Mouse (Mus musculus) lung, embryonic 16.5 days (tissue): ENCODE data around the gene Fgd3. TPM values are rescaled to one million over a fixed set of nuclear protein-coding genes. Genes with fewer than 3 reads are reported as not detected.

ENCODE experiments used
- ATAC-seq: fragments of 200-750 bp; cut with Nextera tagmentation; 2 replicates; pipeline ENCODE4 v1.8.0; 2017; ENCODE audit warnings: low read depth, mild to moderate bottlenecking, moderate library complexity
- H3K27ac ChIP-seq: fragments of 300-500 bp; sonication (generic); 2 replicates; pipeline ENCODE4 v1.5.1; 2014; ENCODE audit warnings: mild to moderate bottlenecking, control low read depth, low read length
- H3K27me3 ChIP-seq: fragments of 300-500 bp; sonication (generic); 2 replicates; pipeline ENCODE4 v1.6.1; 2014; ENCODE audit warnings: low read depth, low read length, mixed read lengths; ENCODE audit not compliant: control insufficient read depth, insufficient read depth
- H3K36me3 ChIP-seq: fragments of 300-500 bp; sonication (generic); 2 replicates; pipeline ENCODE4 v1.6.1; 2014; ENCODE audit warnings: low read length; ENCODE audit not compliant: control insufficient read depth, insufficient read depth
- H3K4me1 ChIP-seq: fragments of 300-500 bp; sonication (generic); replicated peaks from 2 replicates; pipeline ENCODE4 v1.6.1; 2014; ENCODE audit warnings: low read length, mixed read lengths; ENCODE audit not compliant: control insufficient read depth, insufficient read depth
- H3K4me2 ChIP-seq: fragments of 300-500 bp; sonication (generic); 2 replicates; pipeline ENCODE4 v1.6.1; 2014; ENCODE audit warnings: low read depth, low read length, control low read depth
- H3K4me3 ChIP-seq: fragments of 300-500 bp; sonication (generic); 2 replicates; pipeline ENCODE4 v1.5.1; 2014; ENCODE audit warnings: mild to moderate bottlenecking, low read length, control low read depth
- H3K9ac ChIP-seq: fragments of 300-500 bp; sonication (generic); 2 replicates; pipeline ENCODE4 v1.6.1; 2014; ENCODE audit warnings: low read length, control low read depth
- H3K9me3 ChIP-seq: fragments of 300-500 bp; sonication (generic); 2 replicates; pipeline ENCODE4 v1.6.1; 2016; ENCODE audit warnings: low read length; ENCODE audit not compliant: control insufficient read depth
- WGBS: fragments of 180-500 bp; shearing (Covaris S2); extraction: QIAGEN DNeasy Blood & Tissue Kit; methylation state at CpG from one replicate; pipeline ENCODE4 v1.1.7; 2014; 5-methylcytosine and 5-hydroxymethylcytosine counted together
- polyA plus RNA-seq: library from polyadenylated mRNA; unstranded; fragments of >200 nt; fragmentation: Nextera tagmentation; extraction: Ambion mirVana; gene quantifications from 2 replicates; pipeline ENCODE4 v1.2.1, GENCODE M21; 2015

The Fgd3 gene
- polyA plus RNA-seq, 1 experiment from 2014 or later = 0.33 TPM

DNA sequence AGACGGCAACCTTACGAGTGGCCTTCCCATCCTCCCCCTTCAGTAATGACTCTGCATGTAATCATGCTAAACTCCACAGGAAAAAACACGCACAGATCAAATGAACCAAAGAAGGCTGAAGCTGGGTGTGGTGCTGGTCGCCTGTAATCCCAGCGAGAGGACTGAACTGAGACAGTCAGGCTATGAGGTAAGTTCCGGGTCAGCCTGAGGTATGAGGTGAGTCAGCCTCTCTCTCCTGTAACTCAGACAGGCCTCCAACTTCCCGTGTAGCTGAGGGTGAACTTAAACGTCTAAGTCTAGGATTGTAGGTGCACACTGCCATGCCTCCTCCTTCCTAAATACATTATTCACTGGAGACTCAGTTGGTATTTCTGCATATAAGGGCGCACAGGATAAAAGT, 26.0 kb downstream of the Fgd3 start:
- H3K36me3 ChIP-seq = no peaks in the 10 kb centered on the region
- H3K9me3 ChIP-seq = no peaks in the 10 kb centered on the region
- H3K4me3 ChIP-seq = no peak overlapping the region
- H3K4me2 ChIP-seq = no peak overlapping the region
- WGBS = 74% methylated on average over 9 of the region's 9 CpGs
- peaks cover 4% of the 10 kb centered on the region for H3K4me1 ChIP-seq
- H3K27me3 ChIP-seq = no peaks in the 10 kb centered on the region
- no peak overlapping the region for H3K27ac ChIP-seq
- H3K9ac ChIP-seq = no peak overlapping the region
- ATAC-seq = no peak

- Histone ChIP-seq H3K9me3 (no peaks in the 10 kb centered on the region), H3K4me3 (no peak overlapping the region), H3K9ac (no peak overlapping the region), H3K4me1 (no peaks in the 10 kb centered on the region), H3K27ac (no peak overlapping the region), H3K4me2 (no peak overlapping the region), H3K27me3 (no peaks in the 10 kb centered on the region), H3K36me3 (no peaks in the 10 kb centered on the region)
- ATAC-seq = no peak
- 87% methylated on average over 6 of the region's 6 CpGs for WGBS
Measured at GRCm38 (mm10) chr13:49291949-49292348, 28.2 kb downstream of the Fgd3 start.

DNA sequence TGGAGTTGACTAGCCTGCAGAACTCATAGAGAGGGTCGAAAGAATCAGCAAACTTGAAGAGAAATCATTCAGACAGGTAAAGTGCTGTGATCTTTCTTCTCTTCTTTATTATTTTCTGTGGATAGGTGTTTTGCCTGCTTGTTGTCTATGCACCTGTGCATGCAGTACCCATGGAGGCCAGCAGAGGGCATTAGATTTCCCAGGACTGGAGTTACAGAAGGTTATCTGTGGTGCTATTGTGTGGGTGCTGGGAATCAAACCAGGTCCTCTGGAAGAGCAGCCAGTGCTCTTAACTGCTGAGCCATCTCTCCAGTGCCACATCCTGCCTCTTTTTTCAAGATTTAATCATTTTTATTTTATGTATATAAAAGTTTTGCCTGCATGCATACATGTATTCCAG, 28.7 kb downstream of the Fgd3 start:
- Histone ChIP-seq H3K4me1 (no peaks in the 10 kb centered on the region), H3K27me3 (no peaks in the 10 kb centered on the region), H3K9me3 (no peaks in the 10 kb centered on the region), H3K4me2 (no peak overlapping the region), H3K9ac (no peak overlapping the region), H3K36me3 (no peaks in the 10 kb centered on the region), H3K27ac (no peak overlapping the region), H3K4me3 (no peak overlapping the region)
- 45% methylated on average over 1 of the region's 1 CpGs for WGBS
- ATAC-seq = no peak

- H3K4me1 ChIP-seq = no peaks in the 10 kb centered on the region
- no peaks in the 10 kb centered on the region for H3K36me3 ChIP-seq
- H3K9ac ChIP-seq = no peak overlapping the region
- 87% methylated on average over 6 of the region's 6 CpGs for WGBS
- no peaks in the 10 kb centered on the region for H3K9me3 ChIP-seq
- no peak overlapping the region for H3K27ac ChIP-seq
- ATAC-seq = no peak
- no peak overlapping the region for H3K4me3 ChIP-seq
- no peak overlapping the region for H3K4me2 ChIP-seq
- H3K27me3 ChIP-seq = no peaks in the 10 kb centered on the region
Measured at GRCm38 (mm10) chr13:49287224-49287623, 32.9 kb downstream of the Fgd3 start.

DNA sequence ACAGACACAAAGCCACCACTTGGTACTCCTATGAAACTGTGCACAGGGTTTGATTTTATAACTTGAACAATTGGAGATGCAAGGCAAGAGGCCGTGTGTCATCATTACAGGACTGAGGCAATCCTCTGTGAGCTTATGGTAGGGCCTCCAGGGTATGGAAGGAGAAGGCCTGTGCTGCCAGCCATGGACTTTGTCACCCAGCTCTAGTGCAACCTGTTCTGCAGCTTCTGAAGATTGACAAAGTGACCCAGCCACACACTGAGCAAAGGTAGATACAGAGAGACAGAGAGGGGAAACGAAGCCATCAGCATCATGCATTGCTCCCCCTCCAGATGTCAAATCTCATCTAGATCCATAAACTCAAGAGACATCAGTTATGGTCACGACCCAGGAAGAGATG, 33.4 kb downstream of the Fgd3 start:
- no peak for ATAC-seq
- Histone ChIP-seq H3K36me3 (no peaks in the 10 kb centered on the region), H3K4me1 (no peaks in the 10 kb centered on the region), H3K4me3 (no peak overlapping the region), H3K27ac (no peak overlapping the region), H3K9ac (no peak overlapping the region), H3K4me2 (no peak overlapping the region), H3K9me3 (no peaks in the 10 kb centered on the region), H3K27me3 (no peaks in the 10 kb centered on the region)
- WGBS = 66% methylated on average over 3 of the region's 3 CpGs

GRCm38 (mm10) chr13:49283686-49284085, 36.4 kb downstream of the Fgd3 start:
- Histone ChIP-seq H3K9ac (no peak overlapping the region), H3K4me2 (no peak overlapping the region), H3K27me3 (no peaks in the 10 kb centered on the region), H3K4me3 (no peak overlapping the region), H3K36me3 (no peaks in the 10 kb centered on the region), H3K27ac (no peak overlapping the region), H3K4me1 (no peaks in the 10 kb centered on the region), H3K9me3 (no peaks in the 10 kb centered on the region; the same call in 1 of the 2 replicates)
- WGBS = 66% methylated on average over 9 of the region's 9 CpGs
- no peak for ATAC-seq

DNA sequence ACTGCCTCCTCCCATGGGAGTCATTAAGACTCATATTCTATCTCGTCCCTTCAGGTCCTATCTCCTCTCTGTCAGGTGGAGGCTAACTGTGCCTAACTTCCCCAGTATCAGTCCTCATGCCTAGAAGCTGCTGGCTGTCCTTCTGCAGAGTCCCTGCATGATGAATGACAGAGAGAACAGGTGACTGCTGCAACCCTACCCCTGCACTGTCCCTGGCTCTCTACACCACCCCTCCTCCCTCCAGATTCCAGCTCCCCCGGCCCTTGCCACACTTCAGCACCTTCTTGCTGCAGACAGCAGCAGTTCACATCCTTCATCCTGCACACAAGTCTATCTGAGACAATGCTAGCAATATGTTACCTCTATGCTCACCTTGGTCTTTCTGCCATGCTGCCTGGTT, 37.9 kb downstream of the Fgd3 start:
- WGBS = 21% methylated on average over 2 of the region's 2 CpGs
- no peaks in the 10 kb centered on the region; the same call in 1 of the 2 replicates for H3K9me3 ChIP-seq
- H3K4me2 ChIP-seq = no peak overlapping the region
- H3K27ac ChIP-seq = no peak overlapping the region
- H3K4me3 ChIP-seq = no peak overlapping the region
- no peaks in the 10 kb centered on the region for H3K4me1 ChIP-seq
- no peaks in the 10 kb centered on the region for H3K36me3 ChIP-seq
- H3K9ac ChIP-seq = no peak overlapping the region
- H3K27me3 ChIP-seq = no peaks in the 10 kb centered on the region
- ATAC-seq = no peak

DNA sequence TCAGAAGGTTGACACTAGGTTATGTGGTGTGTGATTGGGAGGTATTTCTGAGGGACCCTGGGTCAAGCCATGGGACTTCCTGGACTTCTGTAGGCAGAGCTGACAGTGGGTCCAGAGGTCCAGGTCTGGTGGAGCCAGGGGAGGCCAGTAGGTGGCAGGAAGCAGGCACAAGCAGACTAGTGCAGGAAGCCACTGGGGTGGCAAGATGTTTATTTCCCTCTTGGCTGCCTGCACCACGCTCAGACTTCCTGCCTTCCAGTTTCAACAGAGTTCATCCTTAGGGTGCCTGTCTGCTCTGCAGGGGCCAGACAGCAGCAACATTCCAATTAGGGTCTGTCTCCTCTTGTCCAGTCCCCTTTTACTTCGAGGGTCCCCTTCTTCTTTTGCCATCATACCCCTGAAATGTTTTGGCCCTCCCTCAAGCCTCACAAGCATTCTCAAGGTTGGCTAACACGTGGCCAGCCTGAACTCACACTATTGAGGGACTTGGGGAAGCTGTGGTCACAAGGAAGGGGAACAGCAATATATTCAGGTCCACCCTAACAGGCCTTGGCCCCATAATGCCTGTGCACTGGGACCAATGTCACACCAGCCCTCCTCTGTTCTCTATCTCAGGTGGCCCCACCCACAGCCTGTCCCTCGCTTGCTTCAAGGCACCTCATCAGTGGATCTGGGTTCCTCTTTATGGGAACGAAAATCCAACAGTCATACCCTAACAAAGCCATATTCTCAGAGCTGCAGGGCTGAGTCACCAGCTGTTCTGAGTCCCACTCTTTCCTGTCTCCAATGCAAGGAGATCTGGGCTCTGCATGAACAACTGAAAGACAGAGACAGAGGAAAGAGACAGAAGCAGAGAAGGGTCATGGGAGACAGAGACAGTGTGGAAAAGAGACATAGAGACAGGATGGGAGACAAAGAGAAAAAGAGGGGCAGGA, 48.0 kb downstream of the Fgd3 start:
- H3K9ac ChIP-seq = no peak overlapping the region
- no peaks in the 10 kb centered on the region for H3K27me3 ChIP-seq
- H3K36me3 ChIP-seq = no peaks in the 10 kb centered on the region
- no peaks in the 10 kb centered on the region for H3K4me1 ChIP-seq
- H3K9me3 ChIP-seq = no peaks in the 10 kb centered on the region
- H3K4me2 ChIP-seq = no peak overlapping the region
- H3K27ac ChIP-seq = no peak overlapping the region
- no peak overlapping the region for H3K4me3 ChIP-seq
- ATAC-seq = no peak
- WGBS = 52% methylated on average over 5 of the region's 5 CpGs

- no peaks in the 10 kb centered on the region for H3K36me3 ChIP-seq
- 79% methylated on average over 8 of the region's 8 CpGs for WGBS
Measured at GRCm38 (mm10) chr13:49270500-49270899, 49.6 kb downstream of the Fgd3 start.

More at GRCm38 (mm10) chr13:49270500-49270899, 49.6 kb downstream of the Fgd3 start:
- ATAC-seq = no peak
- H3K9ac ChIP-seq = no peak overlapping the region
- no peak overlapping the region for H3K4me3 ChIP-seq
- no peaks in the 10 kb centered on the region for H3K27me3 ChIP-seq
- H3K4me2 ChIP-seq = no peak overlapping the region
- no peak overlapping the region for H3K27ac ChIP-seq
- H3K9me3 ChIP-seq = no peaks in the 10 kb centered on the region
- no peaks in the 10 kb centered on the region for H3K4me1 ChIP-seq
